Mouse (Mus musculus) heart, adult 2 months (tissue): ENCODE results near the gene Nrk. TPM values are rescaled to one million over a fixed set of nuclear protein-coding genes. Genes with fewer than 3 reads are reported as not detected.
A peak's percentile ranks its signal among the peaks of the same experiment; 100 is the strongest.

ENCODE experiments used
- DNase-seq, 2 experiments: peaks; one replicate each; pipeline ENCODE4 v3.0.0; 2021
- H3K27ac ChIP-seq: fragments of 200-600 bp; 2 replicates; pipeline ENCODE4 v1.8.1; 2022
- H3K27me3 ChIP-seq: fragments of 200-500 bp; 2 replicates; pipeline ENCODE4 v1.6.1; 2012; ENCODE audit warnings: mild to moderate bottlenecking, low read length, inconsistent platforms, mixed read lengths; ENCODE audit not compliant: control insufficient read depth, insufficient read depth
- H3K36me3 ChIP-seq: fragments of 200-500 bp; 2 replicates; pipeline ENCODE4 v1.6.1; 2012; ENCODE audit warnings: low read length, inconsistent platforms; ENCODE audit not compliant: control insufficient read depth, insufficient read depth
- H3K4me1 ChIP-seq: fragments of 200-500 bp; 2 replicates; pipeline ENCODE4 v1.6.1; 2011; ENCODE audit warnings: low read length; ENCODE audit not compliant: control insufficient read depth, insufficient read depth
- H3K4me3 ChIP-seq: fragments of 200-600 bp; 2 replicates; pipeline ENCODE4 v1.8.1; 2022
- H3K79me2 ChIP-seq: fragments of 200-500 bp; replicated peaks from 2 replicates; pipeline ENCODE4 v1.6.1; 2012; ENCODE audit warnings: mild to moderate bottlenecking, inconsistent platforms, low read length, moderate library complexity, mixed read lengths; ENCODE audit not compliant: control insufficient read depth, insufficient read depth
- H3K9ac ChIP-seq: fragments of 200-500 bp; 2 replicates; pipeline ENCODE4 v1.6.1; 2012; ENCODE audit warnings: low read depth, mild to moderate bottlenecking, control low read depth, inconsistent platforms, low read length, mixed read lengths
- CTCF ChIP-seq: fragments of 200-600 bp; IDR thresholded peaks from 2 replicates; pipeline ENCODE4 v1.8.1; 2022; ENCODE audit warnings: antibody characterized with exemption, mild to moderate bottlenecking, moderate library complexity
- EP300 ChIP-seq: fragments of 200-500 bp; IDR thresholded peaks from 2 replicates; pipeline ENCODE4 v1.6.1; 2011; ENCODE audit warnings: low read depth, low read length, control low read depth; ENCODE audit not compliant: insufficient read depth
- POLR2A ChIP-seq: fragments of 200-500 bp; IDR thresholded peaks from 2 replicates; pipeline ENCODE4 v1.6.1; 2011; ENCODE audit warnings: mild to moderate bottlenecking, low read depth, low read length, control low read depth; ENCODE audit not compliant: insufficient read depth
- WGBS: fragments of 180-500 bp; shearing (Covaris S2); methylation state at CpG from one replicate; pipeline ENCODE4 v1.1.7; 2018; 5-methylcytosine and 5-hydroxymethylcytosine counted together
- intact Hi-C: fragments of 180-260 bp; cut with DNase I; formaldehyde crosslinking; loops from one replicate; pipeline ENCODE4 v1.15.1; 2025
- long read RNA-seq: library from polyadenylated mRNA; stranded (forward); transcript quantifications from one replicate; pipeline ENCODE4 v2.0.0, GENCODE M21; 2021
- polyA plus RNA-seq: library from polyadenylated mRNA; depleted of rRNA; stranded (reverse); fragments of >200 nt; gene quantifications from 2 replicates; pipeline ENCODE4 v1.2.3, GENCODE M21; 2012; rRNA removed
- total RNA-seq, 2 experiments: library from RNA; stranded (reverse); gene quantifications; 2 replicates each; pipeline ENCODE4 v1.2.3; 2021

Nrk gene
- total RNA-seq (1 to 10 TPM in 1 of 2 experiments, under 1 TPM in 1; 0.39 to 1.4 TPM), polyA plus RNA-seq (0.10 and 0.23 TPM in 2 replicates)
- long read RNA-seq, full-length matches to known transcripts = 1 of 1 reads
- long read RNA-seq, partial matches to known transcripts = 0 of 1 reads
- long read RNA-seq, other reads (novel, unspliced or antisense) = 0 of 1 reads

DNA sequence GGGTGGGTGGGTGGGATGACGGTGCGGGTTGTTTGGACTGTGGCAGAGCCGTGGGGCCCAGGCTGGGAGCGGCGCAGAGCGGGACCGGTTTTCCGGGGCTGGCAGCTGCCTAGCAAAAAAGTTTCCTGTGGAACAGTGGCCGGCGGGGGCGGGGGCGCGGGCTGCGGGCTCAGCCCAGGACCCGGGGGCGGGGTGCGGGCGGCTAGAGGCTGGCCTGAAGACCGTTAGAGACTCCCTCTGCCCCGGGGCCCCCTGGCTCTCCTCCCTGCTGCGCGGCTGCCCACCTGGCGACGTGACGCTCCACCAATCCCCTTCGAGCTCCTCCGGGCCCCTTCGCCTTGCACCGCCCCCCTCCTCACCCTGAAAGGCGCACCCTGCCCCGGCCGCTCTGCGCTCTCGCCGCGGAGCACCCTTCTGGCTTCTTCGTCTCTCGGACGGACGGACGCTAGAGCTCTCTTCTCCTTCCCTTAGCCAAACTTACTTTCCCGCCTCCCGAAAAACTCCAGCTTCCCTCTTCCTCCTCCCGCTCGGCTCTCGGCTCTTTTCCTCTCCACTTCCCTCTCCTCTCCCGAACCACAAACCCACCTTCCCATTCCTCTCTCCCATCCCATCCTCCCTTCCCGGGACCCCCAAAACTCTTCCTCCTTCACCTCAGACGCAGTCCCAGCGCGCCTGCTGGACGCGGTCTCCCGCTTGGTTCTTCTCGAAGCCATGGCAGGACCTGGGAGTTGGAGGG, at the start of gene Nrk:
Gene Nrk, plus strand, starts transcription at position 390 of the 736 bp plus-strand sequence.
- no peaks in the 10 kb centered on the region for H3K36me3 ChIP-seq
- no peaks in the 10 kb centered on the region for H3K4me1 ChIP-seq
- no peak within 1 kb of the TSS for H3K27ac ChIP-seq
- 17% methylated on average over 40 of the region's 55 CpGs for whole genome bisulfite sequencing
- peak within 1 kb of the TSS; percentile 39 for H3K4me3 ChIP-seq
- DNase-seq = peak; percentile 23 to 40
- H3K27me3 ChIP-seq = no peaks in the 10 kb centered on the region
- TF ChIP-seq EP300 (no peak), POLR2A (no peak), CTCF (no peak)
- intact Hi-C loops = no loop called here
- H3K79me2 ChIP-seq = no peaks in the 10 kb centered on the region
- peak within 1 kb of the TSS; percentile 10 for H3K9ac ChIP-seq

GRCm38 (mm10) chrX:138913366-138913765, 864 bp upstream of the Nrk start:
- 20% methylated on average over 8 of the region's 8 CpGs for WGBS
- Histone ChIP-seq H3K27ac (no peak overlapping the region), H3K79me2 (no peaks in the 10 kb centered on the region), H3K4me3 (peak overlapping the region; percentile 7), H3K9ac (no peak overlapping the region), H3K4me1 (no peaks in the 10 kb centered on the region), H3K27me3 (no peaks in the 10 kb centered on the region), H3K36me3 (no peaks in the 10 kb centered on the region)
- no peak for DNase-seq
- intact Hi-C loops = no loop called here
- TF ChIP-seq CTCF (no peak), POLR2A (no peak), EP300 (no peak)

DNA sequence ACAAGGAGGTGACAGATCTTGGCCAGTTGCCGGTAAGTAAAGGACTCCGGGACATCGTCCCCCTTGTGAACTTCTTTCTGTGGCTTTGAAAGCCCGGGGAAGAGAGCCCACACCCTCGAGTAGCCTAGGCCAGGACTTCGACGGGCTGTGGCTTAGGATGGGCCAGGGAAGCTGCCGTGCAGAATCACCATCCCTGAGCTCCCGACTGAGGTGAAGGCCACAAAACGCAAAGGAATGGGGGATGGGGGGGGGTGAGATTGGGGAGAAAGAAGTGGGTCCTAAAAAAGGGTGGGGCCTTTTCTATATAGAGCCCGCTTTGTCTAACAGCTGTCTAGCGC, 516 bp downstream of the Nrk start:
- Histone ChIP-seq H3K9ac (peak overlapping the region; percentile 10; the same call in 1 of the 2 replicates), H3K4me1 (no peaks in the 10 kb centered on the region), H3K4me3 (peak overlapping the region; percentile 39), H3K27ac (no peak overlapping the region), H3K36me3 (no peaks in the 10 kb centered on the region), H3K27me3 (no peaks in the 10 kb centered on the region), H3K79me2 (no peaks in the 10 kb centered on the region)
- WGBS = 31% methylated on average over 12 of the region's 12 CpGs
- intact Hi-C loops = no loop called here
- no peak for DNase-seq
- TF ChIP-seq POLR2A (no peak), CTCF (no peak), EP300 (no peak)

DNA sequence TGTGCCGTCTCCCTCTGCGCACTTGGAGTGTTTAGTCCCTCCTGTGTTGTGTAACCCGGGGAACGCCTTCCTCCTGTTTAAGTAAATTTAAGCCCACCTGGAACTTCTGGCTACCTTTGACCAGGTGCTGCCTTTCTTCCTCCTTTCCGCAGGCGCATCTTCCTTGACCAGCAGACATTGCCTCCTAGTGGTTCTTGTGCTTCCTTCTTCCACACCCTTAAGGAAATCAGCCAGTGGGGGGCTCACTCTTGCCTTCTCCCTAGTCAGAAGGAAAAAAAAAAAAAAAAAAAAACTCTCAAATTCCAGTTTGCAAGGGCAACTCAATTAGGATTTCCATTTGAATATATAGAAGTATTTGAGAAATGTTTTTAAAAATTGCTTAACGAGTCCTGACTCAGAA, 4.8 kb downstream of the Nrk start:
- 72% methylated on average over 7 of the region's 7 CpGs for WGBS
- peak; percentile 29 for TF ChIP-seq CTCF
- TF ChIP-seq EP300 = no peak
- DNase-seq = no peak

GRCm38 (mm10) chrX:138943905-138944304, 29.7 kb downstream of the Nrk start:
- H3K27me3 ChIP-seq = no peaks in the 10 kb centered on the region

More for the DNA sequence above, 4.8 kb downstream of the Nrk start:
- intact Hi-C loops = no loop called here
- Histone ChIP-seq H3K4me1 (no peaks in the 10 kb centered on the region), H3K79me2 (no peaks in the 10 kb centered on the region), H3K4me3 (no peak overlapping the region), H3K36me3 (no peaks in the 10 kb centered on the region), H3K27ac (no peak overlapping the region), H3K9ac (no peak overlapping the region), H3K27me3 (no peaks in the 10 kb centered on the region)

GRCm38 (mm10) chrX:138960713-138961112, 46.5 kb downstream of the Nrk start:
- Histone ChIP-seq H3K9ac (no peak overlapping the region), H3K27ac (no peak overlapping the region), H3K4me3 (no peak overlapping the region), H3K36me3 (no peaks in the 10 kb centered on the region), H3K79me2 (no peaks in the 10 kb centered on the region), H3K4me1 (no peaks in the 10 kb centered on the region), H3K27me3 (no peaks in the 10 kb centered on the region)
- TF ChIP-seq POLR2A = no peak
- TF ChIP-seq CTCF = no peak
- no peak for TF ChIP-seq EP300
- intact Hi-C loops = no loop called here
- no peak for DNase-seq
- 39% methylated on average over 3 of the region's 3 CpGs for WGBS

More at GRCm38 (mm10) chrX:138943905-138944304, 29.7 kb downstream of the Nrk start:
- Histone ChIP-seq H3K4me3 (no peak overlapping the region), H3K4me1 (no peaks in the 10 kb centered on the region), H3K27ac (no peak overlapping the region), H3K9ac (no peak overlapping the region), H3K36me3 (no peaks in the 10 kb centered on the region), H3K79me2 (no peaks in the 10 kb centered on the region)
- no peak for TF ChIP-seq CTCF
- no peak for TF ChIP-seq EP300
- no peak for TF ChIP-seq POLR2A
- intact Hi-C loops = no loop called here
- 90% methylated on average over 6 of the region's 6 CpGs for WGBS
- no peak for DNase-seq
